Mouse (Mus musculus) liver, postnatal 0 days (tissue): ENCODE data around the gene Gm44502. TPM values are rescaled to one million over a fixed set of nuclear protein-coding genes. Genes with fewer than 3 reads are reported as not detected.
A peak's percentile ranks its signal among the peaks of the same experiment; 100 is the strongest.

Experiments
- ATAC-seq: fragments of 200-750 bp; cut with Nextera tagmentation; 2 replicates; pipeline ENCODE4 v1.8.0; 2017; ENCODE audit warnings: mild to moderate bottlenecking, moderate library complexity
- DNase-seq: peaks from one replicate; pipeline ENCODE4 v3.0.0-alpha.2; 2016
- H3K27ac ChIP-seq: fragments of 300-500 bp; sonication (generic); 2 replicates; pipeline ENCODE4 v1.5.1; 2014; ENCODE audit warnings: antibody characterized with exemption, moderate library complexity, mild to moderate bottlenecking, low read depth
- H3K27me3 ChIP-seq: fragments of 300-500 bp; sonication (generic); 2 replicates; pipeline ENCODE4 v1.6.1; 2014; ENCODE audit warnings: low read length, control low read depth, mixed read lengths; ENCODE audit not compliant: insufficient read depth
- H3K36me3 ChIP-seq: fragments of 300-500 bp; sonication (generic); replicated peaks from 2 replicates; pipeline ENCODE4 v1.6.1; 2014; ENCODE audit warnings: mild to moderate bottlenecking, control low read depth, low read length, moderate library complexity, mixed read lengths; ENCODE audit not compliant: insufficient read depth
- H3K4me1 ChIP-seq: fragments of 300-500 bp; sonication (generic); 2 replicates; pipeline ENCODE4 v1.6.1; 2014; ENCODE audit warnings: antibody characterized with exemption, mild to moderate bottlenecking, control low read depth; ENCODE audit not compliant: insufficient read depth
- H3K4me2 ChIP-seq: fragments of 300-500 bp; sonication (generic); 2 replicates; pipeline ENCODE4 v1.6.1; 2014; ENCODE audit warnings: low read depth, mild to moderate bottlenecking, low read length, moderate library complexity, mixed read lengths
- H3K4me3 ChIP-seq: fragments of 300-500 bp; sonication (generic); 2 replicates; pipeline ENCODE4 v1.5.1; 2014; ENCODE audit warnings: low read depth, low read length
- H3K9ac ChIP-seq: fragments of 300-500 bp; sonication (generic); replicated peaks from 2 replicates; pipeline ENCODE4 v1.6.1; 2014; ENCODE audit warnings: mild to moderate bottlenecking, moderate library complexity
- H3K9me3 ChIP-seq: fragments of 300-500 bp; sonication (generic); 2 replicates; pipeline ENCODE4 v1.6.1; 2016; ENCODE audit warnings: mild to moderate bottlenecking, control low read depth, low read length, mixed read lengths
- CTCF ChIP-seq: sonication (generic); IDR thresholded peaks from 2 replicates; pipeline ENCODE4 v1.5.1; 2016; ENCODE audit warnings: antibody characterized with exemption, low read depth
- EP300 ChIP-seq: IDR thresholded peaks from 2 replicates; pipeline ENCODE4 v1.6.1; 2016; ENCODE audit warnings: antibody characterized with exemption, low read depth, mild to moderate bottlenecking
- WGBS: fragments of 180-500 bp; shearing (Covaris S2); extraction: QIAGEN DNeasy Blood & Tissue Kit; methylation state at CpG from one replicate; pipeline ENCODE4 v1.1.7; 2014; ENCODE audit not compliant: insufficient replicate concordance; 5-methylcytosine and 5-hydroxymethylcytosine counted together
- polyA plus RNA-seq: library from polyadenylated mRNA; unstranded; fragments of >200 nt; fragmentation: Nextera tagmentation; extraction: Ambion mirVana; gene quantifications from 2 replicates; pipeline ENCODE4 v1.2.1, GENCODE M21; 2015

Gene Gm44502
- polyA plus RNA-seq, 1 experiment from 2014 or later: not detected

DNA sequence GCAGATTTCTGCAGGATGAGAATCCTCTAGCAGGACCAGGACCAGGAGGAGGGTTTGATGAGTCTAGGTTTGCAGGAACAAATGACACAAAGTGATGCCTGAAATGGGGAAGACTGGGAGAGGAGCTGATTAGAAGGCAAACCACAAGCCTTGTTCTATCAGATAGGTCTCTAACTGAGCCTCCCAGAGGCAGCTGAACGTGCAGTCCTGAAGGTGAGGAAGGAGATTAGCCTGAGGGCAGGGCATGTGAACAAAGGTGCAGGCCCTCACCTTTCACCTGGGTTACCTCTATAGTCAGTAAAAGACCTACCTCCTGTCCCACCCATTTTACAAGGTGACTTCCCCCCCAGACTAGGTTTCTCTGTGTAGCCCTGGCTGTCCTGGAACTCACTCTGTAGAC, 29.8 kb downstream of the Gm44502 start:
- no peak overlapping the region for H3K4me3 ChIP-seq
- no peak overlapping the region for H3K9ac ChIP-seq
- H3K27me3 ChIP-seq: no peaks in the 10 kb centered on the region
- H3K27ac ChIP-seq: no peak overlapping the region
- DNase-seq (no peak), ATAC-seq (no peak)
- TF ChIP-seq EP300 (no peak), CTCF (no peak)
- no peak overlapping the region for H3K4me2 ChIP-seq
- 50% methylated on average over 1 of the region's 1 CpGs for WGBS
- no peaks in the 10 kb centered on the region for H3K9me3 ChIP-seq
- no peaks in the 10 kb centered on the region; the same call in 1 of the 2 replicates for H3K4me1 ChIP-seq
- no peaks in the 10 kb centered on the region for H3K36me3 ChIP-seq

- H3K4me1 ChIP-seq: no peaks in the 10 kb centered on the region; the same call in 1 of the 2 replicates
- H3K9me3 ChIP-seq: no peaks in the 10 kb centered on the region
- ATAC-seq (no peak), DNase-seq (no peak)
- no peaks in the 10 kb centered on the region for H3K36me3 ChIP-seq
- no peak overlapping the region for H3K9ac ChIP-seq
- no peak overlapping the region for H3K4me2 ChIP-seq
- 71% methylated on average over 2 of the region's 2 CpGs for WGBS
- H3K4me3 ChIP-seq: no peak overlapping the region
- H3K27ac ChIP-seq: no peak overlapping the region
- TF ChIP-seq EP300 (no peak), CTCF (no peak)
- H3K27me3 ChIP-seq: no peaks in the 10 kb centered on the region
Measured at GRCm38 (mm10) chr15:89398146-89398545, 31.4 kb downstream of the Gm44502 start.

DNA sequence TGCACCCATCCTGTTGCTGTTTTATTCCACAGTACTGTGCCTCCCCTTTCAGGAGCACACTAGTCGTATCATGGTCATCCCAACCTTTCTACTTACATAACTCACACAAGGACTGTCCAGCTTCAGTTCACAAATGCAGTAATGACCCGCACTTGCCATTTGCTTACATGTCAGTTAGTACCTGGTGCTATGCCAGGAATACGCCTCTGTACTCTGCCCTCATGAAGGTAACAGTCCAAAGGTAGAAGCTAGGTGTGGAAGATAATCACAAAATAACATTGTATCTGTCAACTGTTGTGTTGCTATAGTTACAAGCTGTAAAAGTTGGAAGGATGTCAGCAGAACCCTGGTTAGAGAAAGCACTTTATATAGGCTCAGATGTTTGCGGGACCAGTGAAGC, 32.6 kb downstream of the Gm44502 start:
- Histone ChIP-seq H3K27me3 (no peaks in the 10 kb centered on the region), H3K4me3 (no peak overlapping the region), H3K9ac (no peak overlapping the region), H3K27ac (peak overlapping the region; percentile 55), H3K36me3 (no peaks in the 10 kb centered on the region), H3K4me2 (no peak overlapping the region), H3K4me1 (no peaks in the 10 kb centered on the region; the same call in 1 of the 2 replicates), H3K9me3 (no peaks in the 10 kb centered on the region)
- WGBS: 60% methylated on average over 4 of the region's 4 CpGs
- peak; percentile 70; the same call in 1 of the 2 replicates for TF ChIP-seq EP300
- TF ChIP-seq CTCF: no peak
- ATAC-seq (peak; percentile 98), DNase-seq (peak; percentile 62)

- no peak for ATAC-seq
- Histone ChIP-seq H3K4me2 (no peak overlapping the region), H3K9me3 (no peaks in the 10 kb centered on the region), H3K27me3 (no peaks in the 10 kb centered on the region), H3K4me3 (no peak overlapping the region), H3K36me3 (no peaks in the 10 kb centered on the region), H3K4me1 (no peaks in the 10 kb centered on the region), H3K27ac (no peak overlapping the region), H3K9ac (no peak overlapping the region)
- no peak for DNase-seq
- no peak for TF ChIP-seq CTCF
- TF ChIP-seq EP300: no peak
- WGBS: 88% methylated on average over 10 of the region's 10 CpGs
Measured at GRCm38 (mm10) chr15:89390081-89390480, 39.4 kb downstream of the Gm44502 start.

- H3K27me3 ChIP-seq: no peaks in the 10 kb centered on the region
- no peak overlapping the region for H3K4me3 ChIP-seq
- TF ChIP-seq CTCF (no peak), EP300 (no peak)
- H3K27ac ChIP-seq: no peak overlapping the region
- H3K9me3 ChIP-seq: no peaks in the 10 kb centered on the region
- H3K9ac ChIP-seq: no peak overlapping the region
- H3K4me1 ChIP-seq: no peaks in the 10 kb centered on the region
- no peak overlapping the region for H3K4me2 ChIP-seq
- H3K36me3 ChIP-seq: no peaks in the 10 kb centered on the region
- no peak for DNase-seq
- 29% methylated on average over 12 of the region's 12 CpGs for WGBS
- ATAC-seq: no peak
Measured at GRCm38 (mm10) chr15:89387127-89387526, 42.4 kb downstream of the Gm44502 start.

- Histone ChIP-seq H3K4me2 (no peak within 1 kb of the TSS), H3K27me3 (no peaks in the 10 kb centered on the region), H3K4me3 (no peak within 1 kb of the TSS), H3K9me3 (no peaks in the 10 kb centered on the region), H3K27ac (no peak within 1 kb of the TSS), H3K36me3 (no peaks in the 10 kb centered on the region), H3K4me1 (peaks cover 1% of the 10 kb centered on the region; the same call in 1 of the 2 replicates), H3K9ac (no peak within 1 kb of the TSS)
- ATAC-seq (no peak), DNase-seq (no peak)
- TF ChIP-seq EP300 (no peak), CTCF (no peak)
- 83% methylated on average over 7 of the region's 7 CpGs for WGBS
Measured at GRCm38 (mm10) chr15:89384617-89385016, 44.9 kb downstream of the Gm44502 start, which contains the start of gene Klhdc7b. Gene Klhdc7b (plus strand): TSS chr15:89384917.
